Mouse (Mus musculus) cerebellum, postnatal 36 days (tissue): ENCODE results near the gene Gm3239.
"Not testable (repeated sequence)": the region's sequence is repeated elsewhere in the genome, so short reads cannot be mapped to it uniquely, and the experiment has no call there.

Experiments used
- DNase-seq, 2 experiments: peaks; one replicate each; pipeline ENCODE4 v3.0.0; 2021 to 2022; ENCODE audit warnings: mixed read lengths in 2 of 2

Gene Gm3239

GRCm38 (mm10) chr14:4663892-4664291, at the start of gene Gm3239:
Gm3239 (plus strand) TSS chr14:4664192.
- DNase-seq: not testable (repeated sequence)

GRCm38 (mm10) chr14:4632052-4632451, 31.9 kb upstream of the Gm3239 start, which contains the start of gene Gm8159:
Gm8159 (plus strand) TSS chr14:4632352.
- not testable (repeated sequence) for DNase-seq

GRCm38 (mm10) chr14:4649309-4649708, 14.7 kb upstream of the Gm3239 start:
- peak; percentile 2 for DNase-seq

GRCm38 (mm10) chr14:4650324-4650723, 13.7 kb upstream of the Gm3239 start:
- peak; percentile 19 to 21 for DNase-seq

- DNase-seq: not testable (repeated sequence)
Observed at GRCm38 (mm10) chr14:4708938-4709337, 44.9 kb downstream of the Gm3239 start, which contains the start of gene Gm7876. Gm7876 (plus strand) TSS chr14:4709238.
